Mouse (Mus musculus) kidney, embryonic 14.5 days (tissue): ENCODE measurements at regions not wholly inside any gene's neighbourhood (a gene's known extent, or its start where the extent isn't known, plus 50 kb on each side); places are given as distances from the start of the nearest gene placed in this dataset.

Experiments used
- ATAC-seq: fragments of 200-750 bp; cut with Nextera tagmentation; 2 replicates; pipeline ENCODE4 v1.8.0; 2017; ENCODE audit warnings: moderate number of reproducible peaks, mild to moderate bottlenecking, moderate TSS enrichment, moderate library complexity; ENCODE audit not compliant: low FRiP score, low TSS enrichment
- H3K27ac ChIP-seq: fragments of 300-500 bp; sonication (generic); 2 replicates; pipeline ENCODE4 v1.5.1; 2014; ENCODE audit warnings: low read depth, mild to moderate bottlenecking, low read length, moderate library complexity, mixed read lengths
- H3K27me3 ChIP-seq: fragments of 300-500 bp; sonication (generic); 2 replicates; pipeline ENCODE4 v1.6.1; 2014; ENCODE audit warnings: mild to moderate bottlenecking, low read length; ENCODE audit not compliant: control insufficient read depth, insufficient read depth
- H3K36me3 ChIP-seq: fragments of 300-500 bp; sonication (generic); 2 replicates; pipeline ENCODE4 v1.6.1; 2014; ENCODE audit warnings: low read length, mixed read lengths; ENCODE audit not compliant: control insufficient read depth, insufficient read depth
- H3K4me1 ChIP-seq: fragments of 300-500 bp; sonication (generic); 2 replicates; pipeline ENCODE4 v1.6.1; 2014; ENCODE audit warnings: low read length, mixed read lengths; ENCODE audit not compliant: control insufficient read depth, insufficient read depth
- H3K4me2 ChIP-seq: fragments of 300-500 bp; sonication (generic); replicated peaks from 2 replicates; pipeline ENCODE4 v1.6.1; 2014; ENCODE audit warnings: low read depth, mild to moderate bottlenecking, low read length
- H3K4me3 ChIP-seq: fragments of 300-500 bp; sonication (generic); 2 replicates; pipeline ENCODE4 v1.5.1; 2014; ENCODE audit warnings: mild to moderate bottlenecking, low read length
- H3K9ac ChIP-seq: fragments of 300-500 bp; sonication (generic); 2 replicates; pipeline ENCODE4 v1.6.1; 2014; ENCODE audit warnings: low read depth, mild to moderate bottlenecking, low read length, moderate library complexity
- H3K9me3 ChIP-seq: fragments of 300-500 bp; sonication (generic); 2 replicates; pipeline ENCODE4 v1.6.1; 2016; ENCODE audit warnings: low read length; ENCODE audit not compliant: control insufficient read depth
- WGBS: fragments of 180-500 bp; shearing (Covaris S2); extraction: QIAGEN DNeasy Blood & Tissue Kit; methylation state at CpG from one replicate; pipeline ENCODE4 v1.1.7; 2014; 5-methylcytosine and 5-hydroxymethylcytosine counted together

DNA sequence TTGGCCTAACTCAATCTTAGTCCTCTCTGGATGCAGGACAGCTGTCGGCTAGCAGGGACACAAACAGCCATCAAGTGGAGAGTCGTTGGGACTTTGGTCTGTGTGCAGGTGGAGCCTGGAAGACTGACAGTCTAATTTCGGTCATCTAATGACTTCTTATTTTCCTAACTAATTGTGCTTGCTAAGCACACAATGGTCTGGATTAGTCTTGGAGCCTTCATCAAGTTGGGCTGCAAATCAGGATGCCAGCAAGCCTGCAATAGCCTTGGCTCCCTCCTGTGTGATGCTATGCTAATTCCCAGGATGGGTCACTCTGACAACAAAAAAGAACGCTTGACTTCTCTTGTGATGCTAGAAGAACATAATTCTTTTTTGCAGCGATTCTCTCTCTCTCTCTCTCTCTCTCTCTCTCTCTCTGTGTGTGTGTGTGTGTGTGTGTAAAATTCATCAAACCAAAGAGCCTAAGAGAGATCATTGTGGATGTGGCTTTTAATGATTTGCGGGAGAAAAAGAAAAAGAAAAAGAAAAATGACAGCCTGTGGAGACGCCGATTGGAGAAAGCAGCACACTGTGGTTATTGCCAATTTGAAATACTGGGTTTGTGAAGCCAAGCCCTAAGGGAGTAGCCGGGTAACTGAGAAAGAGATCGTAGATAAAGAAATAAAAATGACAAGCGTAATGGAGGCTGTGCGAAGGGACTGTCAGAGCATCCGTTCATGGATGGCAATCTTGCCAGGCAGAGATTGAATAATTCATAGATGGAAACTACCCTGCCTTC lies 61.5 kb upstream of the Sox4 start:
- no peaks in the 10 kb centered on the region for H3K36me3 ChIP-seq
- no peak overlapping the region for H3K9ac ChIP-seq
- H3K27me3 ChIP-seq = no peaks in the 10 kb centered on the region
- no peak overlapping the region for H3K27ac ChIP-seq
- no peaks in the 10 kb centered on the region for H3K4me1 ChIP-seq
- no peak overlapping the region for H3K4me3 ChIP-seq
- no peak for ATAC-seq
- no peak overlapping the region for H3K4me2 ChIP-seq
- 19% methylated on average over 13 of the region's 13 CpGs for WGBS
- no peaks in the 10 kb centered on the region for H3K9me3 ChIP-seq

DNA sequence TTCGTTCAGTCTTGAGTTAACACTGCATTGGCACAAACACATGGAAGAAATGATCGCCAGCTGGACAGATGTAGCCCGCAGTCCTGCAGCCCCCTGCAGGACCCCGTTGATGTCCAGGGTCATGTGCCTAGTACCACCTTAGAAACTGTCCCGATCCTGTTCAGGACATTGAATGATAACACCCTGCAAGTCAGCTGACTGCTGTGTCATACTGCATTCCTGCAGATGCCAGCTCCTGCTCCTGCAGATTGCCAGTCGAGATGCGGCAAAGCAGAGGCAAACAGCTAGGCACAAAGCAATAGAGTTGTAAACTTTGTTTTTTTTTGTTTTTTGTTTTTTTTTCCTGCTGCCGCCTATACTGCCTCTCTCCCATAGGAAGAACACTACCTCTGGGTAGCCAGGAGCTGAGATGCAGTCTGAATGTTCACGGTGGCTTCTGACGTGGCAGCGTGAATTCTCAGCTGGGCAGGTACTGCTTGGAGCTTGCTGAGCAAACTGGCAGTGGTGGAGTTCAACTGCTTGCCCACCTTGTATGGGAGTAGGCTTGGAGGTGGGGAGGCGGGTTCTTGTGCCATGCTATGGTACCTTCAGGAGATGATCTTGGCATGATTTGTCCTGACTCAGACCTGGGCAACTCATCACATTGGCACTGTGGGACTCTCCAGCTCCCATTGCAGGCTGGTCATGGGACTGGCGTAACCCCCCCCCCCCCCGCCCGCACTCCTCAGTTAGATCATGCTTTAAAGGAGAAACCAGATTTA lies 60.7 kb upstream of the Sox4 start:
- 65% methylated on average over 15 of the region's 15 CpGs for WGBS
- Histone ChIP-seq H3K36me3 (no peaks in the 10 kb centered on the region), H3K9me3 (no peaks in the 10 kb centered on the region), H3K4me1 (no peaks in the 10 kb centered on the region), H3K27me3 (no peaks in the 10 kb centered on the region), H3K4me2 (no peak overlapping the region), H3K4me3 (no peak overlapping the region), H3K27ac (no peak overlapping the region), H3K9ac (no peak overlapping the region)
- ATAC-seq = no peak

DNA sequence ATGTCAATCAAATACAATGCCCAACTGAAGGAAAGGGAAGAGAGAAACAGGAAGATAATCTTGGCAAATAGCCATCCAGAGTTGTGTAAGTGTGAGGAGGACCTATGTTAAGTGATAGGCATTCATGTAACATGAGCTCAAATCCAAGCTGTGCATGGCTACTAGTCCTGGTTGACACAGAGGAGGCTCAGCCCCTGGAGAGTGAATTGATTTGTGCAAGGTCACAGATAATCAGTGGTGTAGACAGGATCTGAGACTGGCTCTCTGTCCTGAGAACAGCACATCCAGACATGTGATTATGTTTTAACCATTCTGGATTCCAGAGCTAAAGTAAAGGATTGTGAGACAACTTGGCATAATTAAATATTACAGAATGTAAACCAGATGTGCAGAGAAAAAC lies 53.0 kb upstream of the Sox4 start:
- H3K4me2 ChIP-seq = no peak overlapping the region
- ATAC-seq = no peak
- H3K9me3 ChIP-seq = no peaks in the 10 kb centered on the region
- no peaks in the 10 kb centered on the region for H3K4me1 ChIP-seq
- no peak overlapping the region for H3K9ac ChIP-seq
- H3K27me3 ChIP-seq = no peaks in the 10 kb centered on the region
- H3K4me3 ChIP-seq = no peak overlapping the region
- H3K27ac ChIP-seq = no peak overlapping the region
- H3K36me3 ChIP-seq = no peaks in the 10 kb centered on the region
